Mouse (Mus musculus) lung, postnatal 0 days (tissue): Measurements from ENCODE around the gene Gbx2.

Experiments
- CTCF ChIP-seq: IDR thresholded peaks from 2 replicates; pipeline ENCODE4 v1.5.1; 2016; ENCODE audit warnings: antibody characterized with exemption, mild to moderate bottlenecking
- EP300 ChIP-seq: IDR thresholded peaks from 2 replicates; pipeline ENCODE4 v1.6.1; 2016; ENCODE audit warnings: antibody characterized with exemption, mild to moderate bottlenecking, control low read depth

DNA sequence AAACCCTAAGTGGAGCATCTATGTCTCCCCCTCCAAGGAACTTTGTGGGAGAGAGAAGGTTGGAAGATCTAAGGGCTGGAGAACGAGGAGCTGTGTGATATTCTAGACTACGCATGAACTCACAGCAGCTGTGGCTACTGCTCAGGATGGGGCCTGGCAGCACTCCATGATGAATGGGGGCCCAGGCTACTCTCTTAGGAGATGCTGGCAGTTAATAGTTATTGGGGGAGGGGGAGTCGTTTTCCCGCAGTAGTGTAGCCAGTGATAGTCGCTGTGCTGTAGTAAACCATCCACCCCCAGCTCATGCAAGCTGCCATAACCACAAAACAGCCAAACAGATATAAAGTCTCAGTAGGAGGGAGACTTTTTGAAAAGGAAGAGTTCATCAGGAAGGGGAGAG, 18.6 kb downstream of the Gbx2 start:
- TF ChIP-seq CTCF = no peak
- no peak for TF ChIP-seq EP300
